Mouse (Mus musculus) liver, adult 2 months (tissue): ENCODE data around the gene Elovl7.

Source experiments
- CTCF ChIP-seq: fragments of 200-500 bp; IDR thresholded peaks from 2 replicates; pipeline ENCODE4 v1.5.1; 2011; ENCODE audit warnings: low read depth, low read length, control low read depth
- POLR2A ChIP-seq: fragments of 200-500 bp; IDR thresholded peaks from 2 replicates; pipeline ENCODE4 v1.6.1; 2011; ENCODE audit warnings: low read length, control low read depth; ENCODE audit not compliant: insufficient read depth; ENCODE audit errors: extremely low read depth

- TF ChIP-seq POLR2A = no peak
- no peak for TF ChIP-seq CTCF
These were observed 76.1 kb downstream of the Elovl7 start for GRCm38 (mm10) chr13:108290314-108290713.
